Mouse (Mus musculus): ENCODE measurements at regions not wholly inside any gene's neighbourhood (a gene's known extent, or its start where the extent isn't known, plus 50 kb on each side); places are given as distances from the start of the nearest gene placed in this dataset.

GRCm38 (mm10) chr9:68094561-68094960, 254.4 kb downstream of the Vps13c start:
- no peak for TF ChIP-seq GATA1 (IDR thresholded peaks at IDR 0.05; ENCODE audit: borderline replicate concordance, low read length)
- no peak for TF ChIP-seq FLI1 (IDR thresholded peaks at IDR 0.05; ENCODE audit: low read length)

Data from megakaryocyte, embryonic 14.5 days (primary cell).